Mouse (Mus musculus) cerebellum, adult 2 months (tissue): ENCODE measurements around the gene Slc9a3r2. TPM values are rescaled to one million over a fixed set of nuclear protein-coding genes. Genes with fewer than 3 reads are reported as not detected.
"Not testable (repeated sequence)": the region's sequence is repeated elsewhere in the genome, so short reads cannot be mapped to it uniquely, and the experiment has no call there.

Source experiments
- DNase-seq, 2 experiments: peaks; one replicate each; pipeline ENCODE4 v3.0.0; 2021
- H3K27ac ChIP-seq: fragments of 200-500 bp; 2 replicates; pipeline ENCODE4 v1.5.1; 2012; ENCODE audit warnings: low read length, control low read depth, inconsistent platforms; ENCODE audit not compliant: insufficient read depth
- H3K27me3 ChIP-seq: fragments of 200-500 bp; 2 replicates; pipeline ENCODE4 v1.6.1; 2012; ENCODE audit warnings: inconsistent platforms, mild to moderate bottlenecking, low read length, moderate library complexity; ENCODE audit not compliant: control insufficient read depth, insufficient read depth
- H3K4me1 ChIP-seq: fragments of 200-500 bp; 2 replicates; pipeline ENCODE4 v1.6.1; 2011; ENCODE audit warnings: low read length; ENCODE audit not compliant: control insufficient read depth, insufficient read depth
- H3K4me3 ChIP-seq: fragments of 200-500 bp; replicated peaks from 2 replicates; pipeline ENCODE3; 2011; ENCODE audit warnings: mild to moderate bottlenecking, low read depth, low read length, control low read depth; ENCODE audit not compliant: insufficient read depth
- CTCF ChIP-seq: fragments of 200-500 bp; IDR thresholded peaks from 2 replicates; pipeline ENCODE4 v1.5.1; 2011; ENCODE audit warnings: low read depth, mild to moderate bottlenecking, control low read depth, low read length, moderate library complexity, borderline replicate concordance; ENCODE audit not compliant: insufficient read depth
- POLR2A ChIP-seq: fragments of 200-500 bp; IDR thresholded peaks from 2 replicates; pipeline ENCODE4 v1.6.1; 2011; ENCODE audit warnings: low read length, control low read depth, borderline replicate concordance; ENCODE audit not compliant: insufficient read depth
- WGBS: fragments of 180-500 bp; shearing (Covaris S2); methylation state at CpG from one replicate; pipeline ENCODE4 v1.1.7; 2018; 5-methylcytosine and 5-hydroxymethylcytosine counted together
- polyA plus RNA-seq: library from polyadenylated mRNA; depleted of rRNA; stranded (reverse); fragments of >200 nt; gene quantifications from 2 replicates; pipeline ENCODE4 v1.2.3, GENCODE M21; 2012

The Slc9a3r2 gene
- polyA plus RNA-seq, 1 experiment: 140 TPM

DNA sequence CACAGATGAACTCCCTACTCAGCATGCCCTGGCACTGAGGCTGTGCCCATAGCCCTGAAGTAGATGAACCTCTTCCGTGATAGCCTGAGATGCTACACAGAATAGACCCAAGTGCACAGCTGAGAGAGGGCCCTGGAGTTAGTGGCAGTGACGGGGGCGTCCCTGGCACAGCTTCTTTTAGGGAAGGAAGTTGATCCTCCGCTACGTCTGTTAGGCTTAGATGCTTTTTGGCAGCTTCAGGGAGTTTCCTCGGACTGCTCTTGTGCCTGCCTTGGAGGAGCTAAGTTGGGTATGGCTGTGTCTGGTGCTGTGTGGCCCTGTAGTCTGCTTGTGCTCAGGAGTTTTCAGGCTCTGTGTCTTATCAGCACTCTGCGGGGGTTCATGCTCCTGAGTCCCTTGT lies 24.1 kb upstream of the Slc9a3r2 start:
- Histone ChIP-seq H3K27me3 (no peaks in the 10 kb centered on the region), H3K4me1 (peaks cover 31% of the 10 kb centered on the region), H3K27ac (no peak overlapping the region), H3K4me3 (no peak overlapping the region)
- TF ChIP-seq CTCF (no peak), POLR2A (no peak)
- WGBS: 24% methylated on average over 7 of the region's 7 CpGs
- DNase-seq: no peak

DNA sequence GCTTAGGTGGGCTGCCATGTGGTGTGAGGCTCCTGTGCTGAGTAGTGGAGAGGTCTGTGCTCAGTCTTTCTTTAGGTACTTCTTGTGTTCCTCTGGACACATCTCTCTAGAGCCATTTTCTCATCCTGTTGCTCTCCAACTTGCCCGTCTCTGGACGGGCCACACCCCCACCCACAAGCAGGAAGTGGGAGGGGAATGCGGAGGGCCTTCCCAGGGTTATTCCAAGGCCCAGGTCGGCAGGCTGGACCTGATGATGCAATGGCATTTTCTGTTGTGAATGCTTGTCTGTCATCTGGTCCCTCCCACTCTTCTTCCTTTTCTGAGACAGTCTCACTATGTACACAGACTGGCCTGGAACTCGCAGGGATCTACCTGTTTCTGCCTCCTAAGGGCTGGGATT lies 22.0 kb upstream of the Slc9a3r2 start:
- DNase-seq: no peak
- no peak for TF ChIP-seq CTCF
- WGBS: 29% methylated on average over 5 of the region's 5 CpGs
- H3K4me1 ChIP-seq: peaks cover 31% of the 10 kb centered on the region
- no peaks in the 10 kb centered on the region for H3K27me3 ChIP-seq
- no peak overlapping the region for H3K4me3 ChIP-seq
- H3K27ac ChIP-seq: no peak overlapping the region

DNA sequence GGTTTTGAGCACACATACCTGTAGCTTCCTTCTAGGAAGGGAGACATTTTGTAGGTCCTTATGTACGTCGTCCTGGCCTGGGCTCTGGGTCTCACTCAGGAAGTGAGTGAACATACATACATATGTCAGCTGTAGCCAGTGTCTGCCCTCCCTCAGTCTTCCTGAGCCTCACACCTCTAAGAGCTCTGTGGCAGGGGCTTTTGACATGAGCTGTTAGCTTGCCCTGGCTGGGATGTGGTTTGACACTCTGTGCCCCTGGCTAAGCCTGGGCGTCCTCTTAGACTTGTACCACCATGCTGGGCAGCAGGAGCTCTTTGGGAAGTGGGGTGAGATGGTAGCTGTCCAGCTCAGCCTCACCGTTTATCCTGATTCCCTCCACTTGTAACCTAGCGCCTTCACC lies 21.2 kb upstream of the Slc9a3r2 start:
- Histone ChIP-seq H3K27me3 (no peaks in the 10 kb centered on the region), H3K27ac (no peak overlapping the region), H3K4me1 (peaks cover 31% of the 10 kb centered on the region), H3K4me3 (no peak overlapping the region)
- TF ChIP-seq POLR2A: no peak
- TF ChIP-seq CTCF: no peak
- 39% methylated on average over 5 of the region's 5 CpGs for WGBS
- no peak for DNase-seq

DNA sequence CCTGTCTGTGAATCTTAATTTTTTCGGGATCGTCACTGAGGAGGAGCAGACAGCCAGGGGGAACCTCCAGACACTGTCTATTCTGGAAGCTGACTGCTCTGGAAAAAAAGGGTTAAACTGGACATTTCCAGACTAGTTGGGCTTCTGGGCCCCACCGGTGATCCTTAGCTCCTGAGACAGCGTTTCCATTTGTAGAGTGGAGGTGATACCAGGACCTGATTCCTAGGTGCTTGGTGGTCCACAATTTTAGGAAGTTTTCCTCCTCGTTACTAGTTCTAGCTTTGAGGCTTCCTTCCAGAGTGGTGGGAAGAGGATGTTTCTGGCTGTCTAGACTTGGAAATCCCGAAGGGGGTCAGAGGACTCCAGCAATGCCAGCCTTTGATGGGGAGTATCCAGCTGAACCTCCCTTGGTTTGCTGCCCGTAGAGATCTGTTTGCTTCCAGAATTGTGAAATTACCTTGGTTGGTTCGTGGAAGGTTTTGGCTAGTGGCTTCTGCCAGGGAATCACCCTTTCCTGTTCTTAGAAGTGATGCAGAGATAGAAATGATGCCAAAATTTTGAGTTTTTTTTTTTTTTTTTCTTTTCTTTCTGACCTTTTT lies 20.2 kb upstream of the Slc9a3r2 start:
- Histone ChIP-seq H3K27ac (peak overlapping the region; percentile 64), H3K4me1 (peaks cover 24% of the 10 kb centered on the region), H3K4me3 (peak overlapping the region; percentile 69), H3K27me3 (no peaks in the 10 kb centered on the region)
- DNase-seq: no peak
- WGBS: under 1% methylated on average over 8 of the region's 8 CpGs
- TF ChIP-seq POLR2A (no peak), CTCF (no peak)

DNA sequence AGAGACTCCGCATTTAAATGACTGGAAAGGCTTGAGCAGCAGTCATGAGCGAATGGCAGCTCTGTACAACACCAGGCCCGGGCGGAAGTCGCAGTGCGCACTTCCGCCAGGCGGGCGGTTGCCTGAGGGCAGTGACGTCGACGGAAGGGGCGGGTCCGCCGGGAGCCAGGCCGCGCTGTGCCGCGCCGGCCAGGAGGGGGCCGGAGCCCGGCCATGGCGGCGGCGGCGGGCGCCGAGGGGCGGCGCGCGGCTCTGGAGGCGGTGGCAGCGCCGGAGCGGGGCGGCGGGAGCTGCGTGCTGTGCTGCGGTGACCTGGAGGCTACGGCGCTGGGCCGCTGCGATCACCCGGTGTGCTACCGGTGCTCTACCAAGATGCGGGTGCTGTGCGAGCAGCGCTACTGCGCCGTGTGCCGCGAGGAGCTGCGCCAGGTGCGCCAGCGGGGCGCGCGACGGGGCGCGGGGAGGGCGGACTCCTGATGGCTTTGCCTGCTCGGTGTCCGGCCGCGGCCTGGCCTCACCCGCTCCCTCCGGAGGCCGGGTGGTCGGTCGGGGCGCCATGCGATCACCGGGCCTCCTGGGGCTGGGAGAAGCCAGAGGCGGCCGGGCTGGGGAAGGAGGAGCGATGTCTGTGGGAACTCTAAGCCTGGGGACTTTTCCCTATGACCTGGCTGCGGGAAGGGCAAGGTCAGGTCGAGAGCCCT lies 19.6 kb upstream of the Slc9a3r2 start, which contains the start of gene Zfp598:
TSS of gene Zfp598 (plus strand) at position 143 of the 701 bp plus-strand sequence.
- no peaks in the 10 kb centered on the region for H3K27me3 ChIP-seq
- WGBS: under 1% methylated on average over 80 of the region's 80 CpGs
- no peak for TF ChIP-seq CTCF
- TF ChIP-seq POLR2A: peak; percentile 92
- peaks cover 24% of the 10 kb centered on the region for H3K4me1 ChIP-seq
- peak; percentile 95 to 96 for DNase-seq
- peak within 1 kb of the TSS; percentile 64 for H3K27ac ChIP-seq
- peak within 1 kb of the TSS; percentile 69 for H3K4me3 ChIP-seq

DNA sequence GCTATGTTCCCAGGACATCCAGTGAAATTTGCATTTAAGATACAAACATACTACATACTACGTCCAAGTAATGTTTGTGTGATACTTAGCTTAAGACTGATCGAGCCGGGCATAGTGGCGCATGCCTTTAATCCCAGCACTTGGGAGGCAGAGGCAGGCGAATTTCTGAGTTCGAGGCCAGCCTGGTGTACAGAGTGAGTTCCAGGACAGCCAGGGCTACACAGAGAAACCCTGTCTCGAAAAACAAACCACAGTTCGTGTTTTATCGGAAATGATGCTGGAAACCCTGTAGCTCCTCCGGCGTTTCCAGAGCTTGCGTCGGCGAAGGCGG lies 19.1 kb upstream of the Slc9a3r2 start:
- peak overlapping the region; percentile 56 for H3K4me3 ChIP-seq
- 12% methylated on average over 15 of the region's 15 CpGs for WGBS
- H3K27ac ChIP-seq: peak overlapping the region; percentile 15
- not testable (repeated sequence) for H3K27me3 ChIP-seq, DNase-seq
- H3K4me1 ChIP-seq: peaks cover 20% of the 10 kb centered on the region

DNA sequence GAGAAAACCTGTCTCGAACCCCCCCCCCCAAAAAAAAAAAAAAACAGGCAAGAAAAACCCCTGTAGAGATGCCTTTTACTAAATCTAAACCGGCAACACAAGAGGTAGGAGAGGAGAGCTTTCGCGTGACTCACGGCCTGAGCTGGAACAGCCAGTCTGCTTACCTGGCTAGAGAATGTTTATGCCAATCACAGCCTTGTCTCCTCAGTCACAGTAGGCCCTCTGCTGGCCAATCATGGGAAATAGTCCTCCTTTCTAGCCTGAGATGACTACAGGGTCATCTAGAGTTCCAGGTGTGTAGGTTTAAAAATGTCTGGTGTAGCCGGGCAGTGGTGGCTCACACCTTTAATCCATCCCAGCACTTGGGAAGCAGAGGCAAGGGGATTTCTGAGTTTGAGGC lies 17.3 kb upstream of the Slc9a3r2 start:
- DNase-seq: peak; percentile 79 to 85
- H3K4me3 ChIP-seq: no peak overlapping the region
- H3K4me1 ChIP-seq: peaks cover 9% of the 10 kb centered on the region
- peak; percentile 77 for TF ChIP-seq CTCF
- no peak for TF ChIP-seq POLR2A
- 11% methylated on average over 6 of the region's 6 CpGs for WGBS
- no peak overlapping the region for H3K27ac ChIP-seq
- no peaks in the 10 kb centered on the region for H3K27me3 ChIP-seq

DNA sequence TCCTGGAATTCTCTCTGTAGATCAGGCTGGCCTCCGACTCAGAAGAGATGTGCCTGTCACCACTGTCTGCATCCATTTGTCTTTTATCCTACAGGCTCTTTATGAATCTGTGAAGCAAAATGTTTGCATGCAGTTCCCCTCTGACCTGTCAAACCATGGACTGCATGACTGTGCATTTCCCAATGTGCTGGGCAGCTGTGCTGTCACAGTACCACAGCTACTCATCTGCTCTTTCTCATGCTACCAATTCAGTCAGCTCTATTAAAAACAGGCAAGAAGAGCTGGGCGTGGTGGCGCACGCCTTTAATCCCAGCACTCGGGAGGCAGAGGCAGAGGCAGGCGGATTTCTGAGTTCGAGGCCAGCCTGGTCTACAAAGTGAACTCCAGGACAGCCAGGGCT lies 16.9 kb upstream of the Slc9a3r2 start:
- not testable (repeated sequence) for H3K4me3 ChIP-seq, DNase-seq
- WGBS: 68% methylated on average over 7 of the region's 7 CpGs

More for the DNA sequence above, 16.9 kb upstream of the Slc9a3r2 start:
- not testable (repeated sequence) for H3K27me3 ChIP-seq, H3K4me1 ChIP-seq, H3K27ac ChIP-seq
